Mouse (Mus musculus) adrenal gland, adult 8-10 months (tissue): ENCODE data around the gene Zswim5. TPM values are rescaled to one million over a fixed set of nuclear protein-coding genes. Genes with fewer than 3 reads are reported as not detected.
A peak's percentile ranks its signal among the peaks of the same experiment; 100 is the strongest.
"Not testable (repeated sequence)": the region's sequence is repeated elsewhere in the genome, so short reads cannot be mapped to it uniquely, and the experiment has no call there.

ENCODE experiments used
- DNase-seq: peaks from one replicate; pipeline ENCODE4 v3.0.0; 2022
- total RNA-seq, 4 experiments: library from RNA; stranded (reverse); gene quantifications; 2 replicates each; pipeline ENCODE4 v1.2.4; 2022

The Zswim5 gene
- total RNA-seq = 1 to 10 TPM; 4.9 to 7.2 (median 5.6) TPM

DNA sequence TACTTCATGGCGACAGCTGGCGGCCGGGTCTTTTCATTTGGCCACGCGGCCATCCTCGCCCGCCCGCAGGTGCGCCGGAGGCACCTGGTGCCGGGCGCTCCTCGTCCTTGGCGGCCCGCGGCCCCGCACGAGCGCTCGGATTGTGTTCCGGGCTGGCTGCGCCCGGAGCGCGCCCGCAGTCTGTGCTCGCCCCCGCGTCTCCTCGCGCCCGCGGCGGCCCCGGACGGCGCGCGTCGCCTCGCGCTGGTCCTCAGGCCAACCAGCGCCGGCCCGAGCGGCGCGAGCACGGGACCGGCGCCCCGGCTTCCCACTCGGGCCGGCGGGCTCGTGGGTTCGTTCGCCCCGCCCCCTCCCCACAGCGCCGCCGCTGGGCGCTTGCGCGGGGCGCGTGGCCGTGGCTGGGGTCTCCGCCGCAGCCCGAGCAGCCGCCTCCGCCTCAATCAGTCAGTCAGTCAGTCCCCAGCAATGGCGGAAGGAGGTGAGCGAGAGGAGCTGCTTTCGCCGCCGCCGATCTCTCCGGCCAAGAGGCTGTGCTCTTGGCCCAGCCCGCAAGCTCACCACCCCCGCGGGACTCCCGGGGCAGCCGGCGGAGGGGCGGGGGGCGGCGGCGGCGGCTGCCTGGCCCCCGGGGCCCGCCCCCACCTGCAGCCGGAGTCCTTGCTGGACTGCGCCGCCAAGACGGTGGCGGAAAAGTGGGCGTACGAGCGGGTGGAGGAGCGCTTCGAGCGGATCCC is at the start of gene Zswim5:
Gene Zswim5, plus strand, starts transcription at position 382 of the 734 bp plus-strand sequence.
- peak; percentile 41 for DNase-seq

DNA sequence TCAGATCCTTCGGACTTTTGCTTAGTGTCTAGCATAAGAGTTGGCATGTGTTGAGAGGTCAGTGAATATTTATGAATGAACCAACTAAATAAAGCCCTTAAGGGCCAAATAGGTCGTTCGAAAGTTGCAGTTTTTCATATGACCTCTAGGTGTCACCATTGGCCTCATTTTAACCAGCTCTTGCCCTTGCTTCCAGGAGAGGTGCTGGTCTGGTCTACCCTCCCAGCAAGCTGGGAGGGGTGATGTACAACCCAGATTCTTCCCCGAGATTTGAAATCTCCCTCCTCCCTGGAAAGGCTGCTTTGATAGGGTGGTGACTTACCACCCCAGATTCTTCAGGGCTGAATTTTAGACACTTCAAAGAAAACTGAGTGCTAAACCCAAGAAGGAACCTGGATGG is 49.4 kb upstream of the Zswim5 start:
- DNase-seq = no peak

DNA sequence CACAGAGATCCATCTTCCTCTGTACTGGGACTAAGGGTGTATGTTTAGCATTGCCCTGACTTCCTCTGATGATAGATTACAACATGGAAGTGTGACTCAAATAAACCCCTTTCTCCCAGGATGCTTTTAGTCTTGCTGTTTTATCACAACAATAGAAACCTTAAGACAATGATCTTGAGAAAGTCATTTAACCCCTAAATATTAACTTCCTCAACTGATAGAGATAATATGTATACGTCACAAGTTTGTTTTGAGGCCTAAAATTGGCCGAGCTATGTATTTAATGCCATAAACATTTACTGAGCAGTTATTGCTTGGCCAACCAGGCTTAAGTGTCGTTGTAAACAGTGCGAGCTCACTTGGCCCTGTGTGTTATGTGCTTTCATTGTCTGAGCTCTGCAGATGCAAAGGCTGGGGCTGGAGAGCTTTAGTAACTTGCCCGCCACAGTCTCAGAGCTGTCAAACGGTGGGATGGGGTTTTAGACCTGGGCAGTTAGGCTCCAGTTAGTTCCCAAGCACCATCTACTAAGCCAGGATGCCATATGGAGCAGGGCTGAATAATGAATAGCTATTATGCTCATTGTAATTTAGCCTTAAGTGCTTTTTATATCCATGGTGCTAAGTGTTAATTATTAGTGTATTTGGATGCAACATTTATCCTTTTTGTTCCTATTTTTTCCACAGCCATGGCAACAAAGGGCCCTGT is 47.7 kb upstream of the Zswim5 start:
- DNase-seq = no peak

DNA sequence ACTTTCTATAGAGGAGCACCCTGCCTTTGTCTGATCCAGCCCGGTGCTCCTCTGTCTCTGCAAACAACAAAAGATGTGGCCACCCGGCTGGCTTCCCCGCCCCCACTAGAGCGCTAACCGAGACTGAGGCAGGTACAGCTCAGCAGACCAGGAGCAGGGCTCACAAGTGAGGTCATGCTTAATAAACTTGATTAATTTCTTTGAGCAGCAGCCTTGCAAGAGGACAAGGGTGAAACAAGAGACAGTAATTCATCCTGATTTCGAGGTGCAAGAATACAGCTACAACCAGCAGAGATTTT is 47.2 kb upstream of the Zswim5 start:
- no peak for DNase-seq

DNA sequence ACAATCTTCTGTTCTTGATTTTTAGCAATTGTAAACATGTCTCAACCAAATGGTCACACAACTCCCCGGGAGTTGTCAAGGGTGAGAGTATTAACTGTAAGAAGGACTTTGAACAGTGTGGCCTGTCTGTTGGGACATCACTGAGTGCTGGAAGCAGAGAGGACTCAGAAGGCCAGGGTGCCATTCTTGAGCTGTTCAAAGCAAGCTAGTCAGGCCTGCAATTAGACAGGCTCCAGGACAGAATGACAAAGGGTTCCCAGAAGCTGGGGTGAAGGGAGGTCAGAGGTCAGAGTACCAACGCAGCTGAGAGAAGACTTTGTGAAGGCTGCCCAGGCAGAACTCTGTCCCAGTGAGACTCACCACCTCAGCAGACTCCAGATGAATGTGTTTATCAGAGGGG is 38.2 kb upstream of the Zswim5 start:
- no peak for DNase-seq

DNA sequence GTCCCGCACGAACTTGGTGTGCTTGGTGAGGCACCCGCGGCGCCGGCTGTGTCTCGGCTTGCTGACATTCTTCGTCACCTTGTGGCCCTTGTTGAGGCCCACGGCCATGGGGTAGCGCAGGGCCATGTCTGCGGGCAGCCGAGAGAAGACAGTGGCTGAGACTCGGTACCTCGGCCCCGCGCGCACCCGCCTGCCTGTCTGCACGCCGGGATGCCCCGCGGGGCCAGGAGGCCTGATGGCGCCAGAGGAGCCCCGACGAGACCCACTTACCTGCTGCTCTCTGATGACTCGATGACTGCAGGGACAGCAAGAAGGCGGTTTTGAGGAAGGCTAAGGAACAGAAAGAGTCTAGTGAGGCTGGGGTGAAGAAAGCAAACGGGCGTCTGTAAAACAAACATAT is 37.1 kb upstream of the Zswim5 start:
- not testable (repeated sequence) for DNase-seq

DNA sequence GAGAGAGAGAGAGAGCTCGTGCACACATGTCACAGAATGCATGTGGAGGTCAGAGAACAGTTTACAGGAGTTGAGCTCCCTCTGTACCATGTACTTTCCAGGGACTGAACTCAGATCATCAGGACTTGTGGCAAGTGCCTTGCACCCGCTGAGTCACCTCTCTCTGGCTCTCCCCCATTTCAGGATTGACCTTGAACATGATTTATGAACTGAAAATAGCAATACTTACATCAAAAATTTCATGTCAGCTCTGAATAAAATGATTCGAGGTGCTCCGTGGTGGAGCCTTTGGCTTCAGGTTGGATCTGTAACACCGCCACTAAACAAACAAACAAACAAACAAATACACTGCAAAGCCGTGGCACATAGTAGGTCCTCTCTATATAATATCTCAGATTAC is 36.3 kb upstream of the Zswim5 start:
- no peak for DNase-seq

DNA sequence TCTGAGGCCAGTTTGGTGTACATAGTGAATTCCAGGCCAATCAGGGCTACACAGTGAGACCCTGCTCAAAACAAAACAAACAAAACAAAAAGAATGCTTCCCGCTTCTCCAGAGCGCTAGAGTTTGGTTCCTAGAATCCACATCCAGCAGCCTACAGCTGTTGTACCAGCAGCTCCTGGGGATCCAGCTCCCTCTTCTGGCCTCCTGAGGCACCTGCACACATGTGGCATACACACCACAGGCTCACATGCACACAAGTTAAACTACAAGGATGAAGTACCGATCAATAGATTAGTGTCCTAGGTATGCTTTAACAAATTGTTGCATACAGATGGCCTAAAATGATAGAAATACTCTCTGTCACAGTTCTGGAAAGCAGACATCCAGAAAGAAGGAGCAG is 32.9 kb upstream of the Zswim5 start:
- no peak for DNase-seq

DNA sequence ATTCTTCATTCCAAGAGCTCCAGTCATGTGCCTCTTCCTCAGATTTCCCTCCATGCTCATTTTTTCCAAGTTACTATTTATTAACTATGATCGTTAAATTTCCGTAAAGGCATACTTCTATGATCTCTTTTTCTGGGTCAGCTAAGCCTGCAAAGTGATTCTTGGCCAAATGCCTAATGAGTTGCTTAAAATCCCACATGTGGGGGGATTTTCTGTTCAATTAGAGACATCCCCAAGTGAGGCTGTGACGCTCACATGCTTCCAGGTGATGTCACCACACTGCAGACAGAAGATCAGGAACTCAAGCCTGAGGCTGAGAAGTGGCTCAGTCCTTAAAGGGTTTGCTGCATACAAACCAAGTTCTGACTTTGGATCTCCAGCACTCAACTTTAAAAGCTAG is 27.3 kb upstream of the Zswim5 start:
- DNase-seq = no peak

DNA sequence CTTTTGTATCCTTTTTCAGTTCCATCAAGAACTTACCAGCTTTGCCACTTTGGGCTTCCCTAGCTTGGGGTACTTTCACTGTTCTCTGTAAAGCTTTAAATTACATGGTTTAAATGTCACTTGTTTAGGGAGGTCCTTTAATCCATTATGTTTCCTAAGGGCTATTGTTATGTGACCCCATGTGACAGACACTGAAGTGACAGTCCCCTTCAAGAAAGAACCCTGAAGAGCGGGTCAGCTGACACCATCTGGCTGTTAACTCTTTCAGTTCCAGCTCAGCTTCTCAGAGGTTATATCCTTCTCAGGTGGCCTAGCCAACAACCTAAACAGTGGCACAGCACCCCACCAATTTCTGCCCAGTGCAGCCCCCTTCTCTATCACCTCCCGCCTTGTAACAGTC is 22.9 kb upstream of the Zswim5 start:
- no peak for DNase-seq

DNA sequence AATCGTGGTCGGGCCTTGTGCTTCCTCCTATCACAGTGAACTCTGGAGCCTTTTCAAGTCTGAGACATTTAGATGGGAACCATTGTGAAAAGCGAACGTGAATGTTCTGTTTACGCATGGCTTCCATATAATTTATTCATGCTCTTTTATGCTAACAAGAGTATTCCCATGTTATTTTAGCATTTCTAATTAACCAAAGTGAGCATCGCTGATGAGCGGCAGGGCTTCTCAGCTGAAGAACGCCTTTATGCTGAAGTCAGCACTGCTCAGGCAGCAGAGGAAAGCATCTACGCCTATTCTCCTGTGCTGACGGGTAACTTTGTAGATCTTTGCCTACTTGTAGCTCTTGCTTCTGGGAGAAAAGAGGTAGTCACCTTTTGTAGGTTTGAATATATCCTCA is 20.0 kb upstream of the Zswim5 start:
- no peak for DNase-seq

DNA sequence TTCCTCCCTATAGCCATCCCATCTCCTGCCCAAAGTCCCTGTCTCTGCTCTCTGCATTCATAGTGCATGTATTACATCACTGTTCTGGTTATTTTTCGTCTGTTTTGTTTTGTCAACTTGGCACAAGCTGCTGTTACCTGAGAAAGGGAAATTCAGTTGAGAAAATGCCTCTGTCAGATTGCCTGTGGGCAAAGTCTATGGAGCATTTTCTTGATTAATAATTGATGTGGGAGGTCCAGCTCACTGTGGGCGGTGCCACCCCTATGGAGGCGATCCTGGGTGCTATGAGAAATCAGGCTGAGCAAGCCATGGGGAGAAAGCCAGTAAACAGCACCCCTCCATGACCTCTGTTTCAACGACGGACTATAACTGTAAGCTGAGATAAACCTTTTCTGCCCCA is 17.5 kb upstream of the Zswim5 start:
- no peak for DNase-seq

DNA sequence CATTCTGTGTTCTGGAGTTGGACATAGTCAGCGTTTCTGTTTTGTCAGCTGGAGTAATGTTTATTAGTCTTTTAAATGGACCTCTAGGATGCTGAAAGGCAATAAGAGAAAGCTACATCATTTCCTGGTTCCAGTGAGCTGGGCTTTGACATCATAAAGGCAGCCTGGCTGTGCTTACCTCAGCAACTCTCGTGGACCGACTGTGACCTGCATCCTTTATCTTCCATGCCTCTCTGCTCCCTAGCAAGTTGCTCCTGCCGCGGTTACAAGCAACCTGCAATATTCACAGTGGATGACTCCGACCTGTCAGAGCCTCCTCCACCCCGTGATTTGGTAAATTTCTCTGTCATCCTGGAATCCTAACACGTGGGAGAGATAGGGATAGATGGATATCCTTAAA is 15.2 kb upstream of the Zswim5 start:
- DNase-seq = no peak

DNA sequence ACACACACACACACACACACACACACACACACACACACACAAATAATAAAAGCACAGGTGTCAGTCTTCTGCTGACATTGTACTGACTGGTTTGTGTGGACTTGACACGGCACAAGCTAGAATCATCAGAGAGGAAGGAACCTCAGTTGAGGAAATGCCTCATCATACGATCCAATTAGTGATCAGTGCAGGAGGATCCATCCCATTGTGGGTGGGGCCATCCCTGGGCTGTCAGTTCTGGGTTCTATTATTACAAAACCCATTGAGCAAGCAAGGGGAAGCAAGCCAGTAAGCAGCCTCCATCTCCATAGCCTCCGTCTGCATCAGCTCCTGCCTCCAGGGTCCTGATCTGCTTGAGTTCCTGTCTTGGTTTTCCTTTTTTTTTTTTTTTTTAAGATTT is 7.3 kb upstream of the Zswim5 start:
- no peak for DNase-seq

DNA sequence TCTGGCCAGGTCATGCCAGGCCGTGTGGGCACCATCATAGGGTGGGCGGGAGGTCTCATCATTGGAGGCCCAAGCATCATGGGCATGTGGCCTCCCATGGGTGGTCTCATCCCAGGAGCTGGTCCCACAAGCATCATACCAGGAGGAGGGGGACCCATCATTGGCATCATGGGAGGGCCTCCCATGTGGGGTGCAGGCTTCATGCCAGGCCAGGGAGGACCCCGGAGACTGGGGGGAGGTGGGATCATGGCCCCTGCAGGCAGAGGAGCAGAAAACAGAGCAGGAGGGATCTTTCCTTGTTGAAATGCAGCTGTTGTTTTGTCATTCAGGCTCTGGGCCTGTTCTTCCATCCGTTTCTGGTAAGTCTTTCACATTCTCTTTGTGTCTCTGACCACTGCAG is 2.6 kb upstream of the Zswim5 start:
- no peak for DNase-seq

DNA sequence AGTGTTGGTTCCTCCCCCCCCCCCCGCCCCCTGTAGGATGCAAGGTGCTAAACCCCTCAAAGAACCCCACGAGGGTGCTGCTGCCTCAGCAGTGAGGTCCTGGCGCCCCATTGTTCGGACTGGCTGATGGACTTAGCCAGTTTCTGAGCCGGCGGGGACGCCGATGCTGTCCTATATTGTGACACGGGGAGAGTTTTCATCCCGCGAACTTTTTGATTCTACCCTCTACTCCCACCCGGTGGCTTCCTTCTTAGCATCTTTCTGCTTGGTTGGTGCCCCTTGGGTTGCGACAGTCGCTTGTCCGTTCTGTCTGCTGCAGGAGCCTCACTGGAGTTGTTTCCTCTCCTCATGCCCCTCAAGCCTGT is 564 bp upstream of the Zswim5 start:
- peak; percentile 6 for DNase-seq

DNA sequence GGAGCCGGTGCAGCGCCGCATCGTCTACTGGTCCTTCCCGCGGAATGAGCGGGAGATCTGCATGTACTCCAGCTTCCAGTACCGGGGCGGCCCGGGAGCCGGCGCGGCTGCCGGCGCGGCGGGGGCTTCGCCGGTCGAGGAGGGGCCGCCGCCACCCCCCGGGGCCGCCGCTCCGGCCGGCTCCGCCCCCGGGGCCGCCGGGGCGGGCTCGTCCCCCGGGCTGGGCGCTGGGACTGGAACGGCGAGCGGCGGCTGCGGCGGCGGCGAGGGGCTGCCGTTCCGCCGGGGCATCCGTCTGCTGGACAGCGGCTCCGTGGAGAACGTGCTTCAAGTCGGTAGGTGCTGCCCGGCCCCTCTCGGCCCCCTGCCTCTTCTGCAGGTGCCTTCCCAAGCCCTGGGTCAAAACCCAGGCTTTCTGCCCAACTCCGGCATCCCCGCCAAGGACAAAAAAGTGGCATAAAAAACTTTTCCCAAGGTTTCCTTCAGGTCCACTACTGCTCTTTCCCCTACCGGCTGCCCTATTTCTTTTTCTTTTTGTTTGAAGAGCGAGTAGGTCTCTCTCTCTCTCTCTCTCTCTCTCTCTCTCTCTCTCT is 649 bp downstream of the Zswim5 start:
- DNase-seq = peak; percentile 20

DNA sequence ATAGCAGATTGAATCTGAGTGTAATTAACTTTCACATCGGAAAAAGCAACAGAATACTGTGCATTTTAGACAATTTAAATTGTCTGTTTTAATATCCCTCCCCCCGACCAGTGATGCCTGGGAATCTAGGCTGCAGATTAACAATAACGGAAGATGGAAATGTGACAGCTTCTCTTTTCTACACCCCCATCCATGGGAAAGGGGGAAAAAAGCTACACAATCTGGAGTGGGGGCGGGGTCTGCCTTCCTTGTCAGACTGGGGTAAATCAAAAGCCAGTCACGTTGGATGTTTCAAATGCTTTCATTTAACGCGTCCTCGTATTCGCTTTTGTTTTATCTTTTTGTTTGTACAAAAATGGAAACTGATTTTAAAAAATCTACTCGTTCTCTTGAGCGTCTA is 1.3 kb downstream of the Zswim5 start:
- DNase-seq = no peak

DNA sequence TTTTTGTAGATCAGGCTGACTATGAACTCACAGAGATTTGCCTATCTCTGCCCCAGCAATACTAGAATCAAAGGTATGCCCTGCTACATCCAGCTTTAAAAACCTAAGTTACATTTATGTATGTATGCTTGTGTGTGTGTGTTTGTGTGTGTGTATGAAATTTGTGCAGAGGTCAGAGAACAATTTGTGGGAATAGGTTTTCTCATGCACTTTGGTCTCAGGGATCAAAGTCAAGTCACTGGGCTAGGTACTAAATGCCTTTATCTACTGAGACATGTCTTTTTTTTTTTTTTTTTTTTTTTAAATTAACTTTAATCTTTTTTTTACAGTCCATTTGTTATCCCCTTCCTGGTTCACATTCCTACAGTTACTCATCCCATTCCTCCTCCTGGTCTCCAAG is 5.5 kb downstream of the Zswim5 start:
- no peak for DNase-seq

DNA sequence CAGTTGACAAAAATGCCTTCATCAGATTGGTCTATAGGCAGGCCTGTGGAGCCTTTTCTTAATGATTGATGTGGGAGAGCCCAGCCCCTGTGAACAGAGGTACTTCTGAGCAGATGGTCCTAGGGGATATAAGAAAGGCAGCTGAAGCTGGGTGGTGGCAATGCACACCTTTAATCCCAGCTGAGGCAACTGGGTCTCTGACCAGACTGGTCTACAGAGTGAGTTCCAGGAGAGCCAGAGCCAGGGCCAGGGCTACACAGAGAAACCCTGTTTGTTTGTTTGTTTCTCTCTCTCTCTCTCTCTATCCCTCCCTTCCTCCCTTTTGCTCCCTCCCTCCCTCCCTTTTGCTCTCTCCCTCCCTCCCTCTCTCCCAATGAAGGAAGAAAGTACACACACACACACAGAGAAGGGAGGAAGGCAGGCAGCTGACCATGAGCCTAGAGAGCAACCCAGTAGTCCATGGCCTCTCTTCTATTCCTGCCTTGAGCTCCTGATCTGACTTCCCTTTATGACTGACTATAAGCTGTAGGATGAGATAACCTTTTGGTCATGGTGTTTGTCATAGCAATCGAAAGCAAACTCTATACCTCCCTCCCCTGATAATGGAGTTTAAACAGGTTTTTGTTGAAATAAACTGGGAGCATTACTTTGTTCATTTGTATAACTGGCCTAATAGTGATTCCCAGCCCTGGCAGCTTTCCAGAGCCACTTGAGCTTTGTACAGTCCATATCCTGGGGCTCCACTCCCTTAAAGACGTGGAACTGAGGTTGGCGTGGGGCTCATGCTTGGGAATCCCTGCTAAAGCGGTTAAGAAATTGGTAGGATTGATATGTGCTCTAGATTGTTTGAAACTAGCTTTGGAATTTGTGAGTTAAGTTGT is 17.3 kb downstream of the Zswim5 start:
- DNase-seq = no peak

DNA sequence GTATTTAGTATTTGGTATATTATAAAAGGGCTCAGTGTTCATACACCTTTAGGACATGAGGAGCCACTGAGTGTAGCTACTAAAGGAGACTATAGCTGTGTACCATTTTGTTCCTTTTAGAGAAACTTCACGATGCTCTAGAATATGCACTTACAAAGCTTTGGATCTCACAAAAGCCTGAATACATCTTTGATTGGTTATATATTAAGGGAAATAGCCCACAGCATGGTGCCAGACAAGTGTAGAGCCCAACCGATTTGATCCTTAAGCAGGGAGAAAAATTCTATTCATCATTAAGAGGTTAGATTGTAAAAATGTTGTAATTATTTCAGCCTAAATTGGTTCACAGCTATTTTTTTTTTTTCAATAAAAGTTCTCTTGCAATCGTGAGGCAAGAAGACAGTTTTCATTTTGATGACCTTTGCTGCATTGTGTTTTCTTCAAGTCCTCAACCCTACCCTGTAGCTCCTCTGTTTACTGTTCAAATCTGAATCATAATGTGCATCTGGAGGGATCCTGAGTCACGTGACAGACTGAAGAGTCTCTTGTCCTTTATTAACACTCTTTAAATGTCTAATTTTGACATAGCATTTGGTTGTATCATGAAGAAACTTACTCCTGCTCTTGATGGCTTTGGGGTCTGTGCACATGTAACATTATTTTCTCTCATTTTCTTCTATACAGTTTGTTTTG is 33.5 kb downstream of the Zswim5 start:
- no peak for DNase-seq

DNA sequence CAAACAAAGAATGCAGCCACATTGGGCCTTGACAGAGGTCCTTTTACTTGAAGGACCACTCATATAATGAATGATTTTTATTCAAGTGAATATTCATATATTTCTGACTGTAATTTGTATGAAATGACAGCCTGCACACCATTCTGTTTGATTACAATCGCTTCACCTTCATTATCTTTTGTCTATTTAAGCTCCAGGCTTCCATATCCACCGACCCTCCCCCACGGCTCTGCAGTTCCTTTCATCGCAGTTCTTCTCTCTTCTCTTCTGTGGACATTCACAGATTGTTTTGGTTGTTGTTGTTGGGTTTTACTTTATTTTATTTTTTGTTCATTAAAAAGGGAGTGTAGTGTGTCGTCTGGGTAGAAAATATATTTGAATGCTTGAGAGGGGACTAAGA is 34.0 kb downstream of the Zswim5 start:
- no peak for DNase-seq

DNA sequence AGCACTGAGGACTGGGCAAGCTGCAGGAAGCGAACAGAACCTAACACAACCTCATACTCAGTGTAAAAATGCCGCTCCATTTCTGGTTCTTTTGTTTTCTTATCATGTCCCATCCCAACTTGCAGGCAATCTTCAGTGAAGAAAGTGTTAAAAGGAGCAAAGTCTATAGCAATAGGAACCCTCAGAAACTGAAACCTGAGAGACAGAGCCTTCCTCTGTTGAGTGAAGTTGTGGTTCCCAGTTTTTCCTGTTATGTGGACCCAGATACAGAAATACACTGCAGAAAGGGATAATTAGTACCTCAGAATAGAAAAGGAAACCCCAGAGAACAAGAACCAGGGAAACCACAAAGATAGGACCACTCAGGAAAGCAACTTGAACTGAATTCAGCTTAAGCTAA is 36.1 kb downstream of the Zswim5 start:
- no peak for DNase-seq
